Mouse (Mus musculus) megakaryocyte, embryonic 14.5 days (primary cell): ENCODE data around the gene Gng13. TPM values are rescaled to one million over a fixed set of nuclear protein-coding genes. Genes with fewer than 3 reads are reported as not detected.
"Not testable (repeated sequence)": the region's sequence is repeated elsewhere in the genome, so short reads cannot be mapped to it uniquely, and the experiment has no call there.

Experiments used
- H3K27me3 ChIP-seq: replicated peaks from 2 replicates; pipeline ENCODE3; 2012; ENCODE audit warnings: inconsistent platforms
- H3K36me3 ChIP-seq: replicated peaks from 2 replicates; pipeline ENCODE3; 2012; ENCODE audit warnings: low read length, inconsistent platforms, mixed read lengths
- H3K4me1 ChIP-seq: 2 replicates; pipeline ENCODE4 v1.6.1; 2012; ENCODE audit warnings: inconsistent platforms
- H3K4me3 ChIP-seq: replicated peaks from 2 replicates; pipeline ENCODE3; 2012; ENCODE audit warnings: moderate library complexity, mild to moderate bottlenecking, inconsistent platforms
- H3K9me3 ChIP-seq: 2 replicates; pipeline ENCODE4 v1.6.1; 2012; ENCODE audit warnings: inconsistent platforms
- FLI1 ChIP-seq: IDR thresholded peaks from 2 replicates; pipeline ENCODE4 v1.6.1; 2012; ENCODE audit warnings: low read length, inconsistent platforms, mixed read lengths
- GATA1 ChIP-seq: IDR thresholded peaks from 3 replicates; pipeline ENCODE4 v1.6.1; 2012; ENCODE audit warnings: mixed read lengths, low read length, inconsistent platforms, borderline replicate concordance
- polyA plus RNA-seq: library from polyadenylated mRNA; stranded (reverse); fragments of >175 nt; gene quantifications from 2 replicates; pipeline ENCODE4 v1.2.3, GENCODE M21; 2012; ENCODE audit warnings: low replicate concordance; ENCODE audit not compliant: insufficient read depth

The Gng13 gene
- polyA plus RNA-seq, 1 experiment, result not detected

- no peak for TF ChIP-seq GATA1
- no peak for TF ChIP-seq FLI1
- peak within 1 kb of the TSS; percentile 95 for H3K4me3 ChIP-seq
- H3K27me3 ChIP-seq, result no peaks in the 10 kb centered on the region
- peaks cover 55% of the 10 kb centered on the region for H3K36me3 ChIP-seq
- no peaks in the 10 kb centered on the region for H3K9me3 ChIP-seq
- H3K4me1 ChIP-seq, result peaks cover 35% of the 10 kb centered on the region
Measured at GRCm38 (mm10) chr17:25727265-25728008, 10.5 kb downstream of the Gng13 start, which contains the start of the genes Chtf18 and Rpusd1. TSS of gene Chtf18 (minus strand) at chr17:25727419. TSS of gene Rpusd1 (plus strand) at chr17:25727670.

GRCm38 (mm10) chr17:25728009-25728270 lies 11.0 kb downstream of the Gng13 start:
- Histone ChIP-seq H3K4me3 (peak overlapping the region; percentile 95), H3K36me3 (peaks cover 50% of the 10 kb centered on the region), H3K27me3 (no peaks in the 10 kb centered on the region), H3K9me3 (no peaks in the 10 kb centered on the region), H3K4me1 (peaks cover 35% of the 10 kb centered on the region)
- TF ChIP-seq FLI1 (no peak), GATA1 (no peak)

- TF ChIP-seq FLI1, result no peak
- TF ChIP-seq GATA1, result no peak
- Histone ChIP-seq H3K36me3 (peaks cover 31% of the 10 kb centered on the region), H3K9me3 (no peaks in the 10 kb centered on the region), H3K4me3 (no peak overlapping the region), H3K27me3 (peaks cover 25% of the 10 kb centered on the region), H3K4me1 (peaks cover 17% of the 10 kb centered on the region)
Measured at GRCm38 (mm10) chr17:25732082-25732481, 15.1 kb downstream of the Gng13 start.

GRCm38 (mm10) chr17:25735246-25735645 lies 18.3 kb downstream of the Gng13 start:
- H3K9me3 ChIP-seq, result no peaks in the 10 kb centered on the region

GRCm38 (mm10) chr17:25735745-25736144 lies 18.8 kb downstream of the Gng13 start, which contains the start of gene Mslnl:
TSS of gene Mslnl (plus strand) at chr17:25736042.
- Histone ChIP-seq H3K36me3 (peaks cover 9% of the 10 kb centered on the region), H3K4me1 (no peaks in the 10 kb centered on the region), H3K27me3 (peaks cover 54% of the 10 kb centered on the region), H3K4me3 (no peak within 1 kb of the TSS), H3K9me3 (no peaks in the 10 kb centered on the region)
- TF ChIP-seq FLI1 (no peak), GATA1 (no peak)

More at GRCm38 (mm10) chr17:25735246-25735645, 18.3 kb downstream of the Gng13 start:
- peaks cover 54% of the 10 kb centered on the region for H3K27me3 ChIP-seq
- H3K36me3 ChIP-seq, result peaks cover 14% of the 10 kb centered on the region
- H3K4me1 ChIP-seq, result no peaks in the 10 kb centered on the region
- no peak overlapping the region for H3K4me3 ChIP-seq
- TF ChIP-seq GATA1 (no peak), FLI1 (no peak)

GRCm38 (mm10) chr17:25738861-25739260 lies 21.9 kb downstream of the Gng13 start:
- Histone ChIP-seq H3K36me3 (no peaks in the 10 kb centered on the region), H3K9me3 (no peaks in the 10 kb centered on the region), H3K4me3 (no peak overlapping the region), H3K4me1 (no peaks in the 10 kb centered on the region), H3K27me3 (peaks cover 71% of the 10 kb centered on the region)
- TF ChIP-seq GATA1 (no peak), FLI1 (no peak)

- not testable (repeated sequence) for H3K4me3 ChIP-seq, H3K4me1 ChIP-seq, H3K36me3 ChIP-seq, H3K9me3 ChIP-seq
- peaks cover 70% of the 10 kb centered on the region for H3K27me3 ChIP-seq
Measured at GRCm38 (mm10) chr17:25741471-25741870, 24.5 kb downstream of the Gng13 start.

- Histone ChIP-seq H3K4me3 (no peak overlapping the region), H3K4me1 (no peaks in the 10 kb centered on the region), H3K36me3 (no peaks in the 10 kb centered on the region), H3K9me3 (no peaks in the 10 kb centered on the region), H3K27me3 (peaks cover 62% of the 10 kb centered on the region)
- TF ChIP-seq FLI1, result no peak
- no peak for TF ChIP-seq GATA1
Measured at GRCm38 (mm10) chr17:25743831-25744230, 26.9 kb downstream of the Gng13 start.

- Histone ChIP-seq H3K36me3 (no peaks in the 10 kb centered on the region), H3K9me3 (no peaks in the 10 kb centered on the region), H3K4me1 (no peaks in the 10 kb centered on the region), H3K27me3 (peaks cover 60% of the 10 kb centered on the region), H3K4me3 (no peak overlapping the region)
- TF ChIP-seq FLI1, result no peak
- no peak for TF ChIP-seq GATA1
Measured at GRCm38 (mm10) chr17:25744311-25744710, 27.3 kb downstream of the Gng13 start.

- TF ChIP-seq GATA1 (no peak), FLI1 (no peak)
- H3K4me3 ChIP-seq, result no peak overlapping the region
- no peaks in the 10 kb centered on the region for H3K4me1 ChIP-seq
- H3K36me3 ChIP-seq, result no peaks in the 10 kb centered on the region
- no peaks in the 10 kb centered on the region for H3K9me3 ChIP-seq
- H3K27me3 ChIP-seq, result peaks cover 77% of the 10 kb centered on the region
Measured at GRCm38 (mm10) chr17:25748238-25748637, 31.3 kb downstream of the Gng13 start.

- Histone ChIP-seq H3K4me1 (no peaks in the 10 kb centered on the region), H3K36me3 (no peaks in the 10 kb centered on the region), H3K9me3 (no peaks in the 10 kb centered on the region), H3K27me3 (peaks cover 80% of the 10 kb centered on the region), H3K4me3 (no peak overlapping the region)
- TF ChIP-seq FLI1 (no peak), GATA1 (no peak)
Measured at GRCm38 (mm10) chr17:25749314-25749713, 32.3 kb downstream of the Gng13 start.
